Mouse (Mus musculus) hindbrain, embryonic 13.5 days (tissue): ENCODE measurements around the gene Ifnz. TPM values are rescaled to one million over a fixed set of nuclear protein-coding genes. Genes with fewer than 3 reads are reported as not detected.
"Not testable (repeated sequence)": the region's sequence is repeated elsewhere in the genome, so short reads cannot be mapped to it uniquely, and the experiment has no call there.

Experiments used
- ATAC-seq: fragments of 200-750 bp; cut with Nextera tagmentation; 2 replicates; pipeline ENCODE4 v1.8.0; 2017; ENCODE audit warnings: moderate TSS enrichment; ENCODE audit not compliant: low FRiP score
- H3K27ac ChIP-seq: fragments of 300-500 bp; sonication (generic); 2 replicates; pipeline ENCODE4 v1.5.1; 2015; ENCODE audit warnings: inconsistent platforms, mild to moderate bottlenecking, moderate library complexity
- H3K27me3 ChIP-seq: fragments of 300-500 bp; sonication (generic); 2 replicates; pipeline ENCODE4 v1.6.1; 2015; ENCODE audit warnings: mild to moderate bottlenecking, inconsistent platforms
- H3K36me3 ChIP-seq: fragments of 300-500 bp; sonication (generic); 2 replicates; pipeline ENCODE4 v1.6.1; 2015; ENCODE audit warnings: mild to moderate bottlenecking, inconsistent platforms
- H3K4me1 ChIP-seq: fragments of 300-500 bp; sonication (generic); replicated peaks from 2 replicates; pipeline ENCODE4 v1.6.1; 2015; ENCODE audit warnings: inconsistent platforms
- H3K4me2 ChIP-seq: fragments of 300-500 bp; sonication (generic); 2 replicates; pipeline ENCODE4 v1.6.1; 2015; ENCODE audit warnings: inconsistent platforms, mild to moderate bottlenecking, moderate library complexity
- H3K4me3 ChIP-seq: fragments of 300-500 bp; sonication (generic); 2 replicates; pipeline ENCODE4 v1.5.1; 2015; ENCODE audit warnings: mild to moderate bottlenecking, inconsistent platforms
- H3K9ac ChIP-seq: fragments of 300-500 bp; sonication (generic); 2 replicates; pipeline ENCODE4 v1.6.1; 2015; ENCODE audit warnings: mild to moderate bottlenecking, inconsistent platforms
- H3K9me3 ChIP-seq: fragments of 300-500 bp; sonication (generic); 2 replicates; pipeline ENCODE4 v1.6.1; 2016; ENCODE audit warnings: inconsistent platforms
- WGBS: fragments of 180-500 bp; shearing (Covaris S2); methylation state at CpG from one replicate; pipeline ENCODE4 v1.1.7; 2015; 5-methylcytosine and 5-hydroxymethylcytosine counted together
- polyA plus RNA-seq: library from polyadenylated mRNA; unstranded; fragments of >200 nt; fragmentation: Nextera tagmentation; extraction: Ambion mirVana; gene quantifications from 2 replicates; pipeline ENCODE4 v1.2.1, GENCODE M21; 2015

The Ifnz gene
- polyA plus RNA-seq, 1 experiment from 2014 or later: not detected

- WGBS: no CpG with 5 or more reads among the region's 28 CpGs
- H3K27me3 ChIP-seq, ATAC-seq, H3K27ac ChIP-seq, H3K4me1 ChIP-seq, H3K36me3 ChIP-seq, H3K9ac ChIP-seq, H3K4me2 ChIP-seq, H3K4me3 ChIP-seq, H3K9me3 ChIP-seq: not testable (repeated sequence)
Measured at GRCm38 (mm10) chr4:88797097-88797496, 15.2 kb downstream of the Ifnz start, which contains the start of gene Gm13279. Gm13279 (plus strand) TSS chr4:88797397.

- H3K27me3 ChIP-seq, H3K4me3 ChIP-seq, H3K27ac ChIP-seq, ATAC-seq, H3K36me3 ChIP-seq, H3K4me1 ChIP-seq, H3K9ac ChIP-seq, H3K9me3 ChIP-seq, H3K4me2 ChIP-seq: not testable (repeated sequence)
- 24% methylated on average over 5 of the region's 7 CpGs for WGBS
Measured at GRCm38 (mm10) chr4:88799365-88799764, 17.4 kb downstream of the Ifnz start, which contains the start of gene Gm13285. Gm13285 (plus strand) TSS chr4:88799665.

GRCm38 (mm10) chr4:88802954-88803353, 21.0 kb downstream of the Ifnz start, which contains the start of gene Gm13287:
Gm13287 (plus strand) TSS chr4:88803254.
- not testable (repeated sequence) for H3K27ac ChIP-seq, H3K36me3 ChIP-seq, H3K4me2 ChIP-seq, H3K9me3 ChIP-seq, H3K4me3 ChIP-seq, H3K27me3 ChIP-seq, ATAC-seq, H3K4me1 ChIP-seq, H3K9ac ChIP-seq
- WGBS: no CpG with 5 or more reads among the region's 29 CpGs

- H3K9ac ChIP-seq, H3K9me3 ChIP-seq, H3K27me3 ChIP-seq, H3K36me3 ChIP-seq, H3K4me1 ChIP-seq, H3K27ac ChIP-seq, ATAC-seq: not testable (repeated sequence)
- Histone ChIP-seq H3K4me2 (peak within 1 kb of the TSS; percentile 48), H3K4me3 (peak within 1 kb of the TSS; percentile 22; the same call in 1 of the 2 replicates)
- no CpG with 5 or more reads among the region's 8 CpGs for WGBS
Measured at GRCm38 (mm10) chr4:88805231-88805630, 23.3 kb downstream of the Ifnz start, which contains the start of gene Gm13288. Gm13288 (plus strand) TSS chr4:88805531.

GRCm38 (mm10) chr4:88805761-88806160, 23.8 kb downstream of the Ifnz start:
- H3K27ac ChIP-seq, H3K36me3 ChIP-seq, ATAC-seq, H3K9ac ChIP-seq, H3K4me1 ChIP-seq, H3K27me3 ChIP-seq, H3K9me3 ChIP-seq: not testable (repeated sequence)
- peak overlapping the region; percentile 22; the same call in 1 of the 2 replicates for H3K4me3 ChIP-seq
- WGBS: 2% methylated on average over 12 of the region's 34 CpGs
- peak overlapping the region; percentile 48 for H3K4me2 ChIP-seq

- Histone ChIP-seq H3K4me1 (no peaks in the 10 kb centered on the region), H3K9ac (no peak within 1 kb of the TSS), H3K9me3 (no peaks in the 10 kb centered on the region), H3K27me3 (no peaks in the 10 kb centered on the region), H3K4me3 (no peak within 1 kb of the TSS), H3K27ac (no peak within 1 kb of the TSS), H3K36me3 (no peaks in the 10 kb centered on the region), H3K4me2 (no peak within 1 kb of the TSS)
- no peak for ATAC-seq
- WGBS: 74% methylated on average over 3 of the region's 3 CpGs
Measured at GRCm38 (mm10) chr4:88815928-88816327, 34.0 kb downstream of the Ifnz start, which contains the start of gene Ifna7. Ifna7 (plus strand) TSS chr4:88816228.

- H3K9me3 ChIP-seq: no peaks in the 10 kb centered on the region
- no peak within 1 kb of the TSS for H3K9ac ChIP-seq
- no peak for ATAC-seq
Measured at GRCm38 (mm10) chr4:88819659-88820058, 37.7 kb downstream of the Ifnz start, which contains the start of gene Ifna11. Ifna11 (plus strand) TSS chr4:88819959.

GRCm38 (mm10) chr4:88822995-88823394, 41.1 kb downstream of the Ifnz start:
- Histone ChIP-seq H3K4me3 (no peak overlapping the region), H3K4me2 (no peak overlapping the region), H3K9ac (no peak overlapping the region), H3K27me3 (no peaks in the 10 kb centered on the region), H3K9me3 (no peaks in the 10 kb centered on the region), H3K36me3 (no peaks in the 10 kb centered on the region), H3K27ac (no peak overlapping the region), H3K4me1 (no peaks in the 10 kb centered on the region)
- WGBS: 26% methylated on average over 4 of the region's 4 CpGs
- no peak for ATAC-seq

More at GRCm38 (mm10) chr4:88819659-88820058, 37.7 kb downstream of the Ifnz start, which contains the start of gene Ifna11:
- H3K4me3 ChIP-seq: no peak within 1 kb of the TSS
- H3K36me3 ChIP-seq: no peaks in the 10 kb centered on the region
- H3K27ac ChIP-seq: no peak within 1 kb of the TSS
- no peak within 1 kb of the TSS for H3K4me2 ChIP-seq
- WGBS: 97% methylated on average over 1 of the region's 1 CpGs
- no peaks in the 10 kb centered on the region for H3K27me3 ChIP-seq
- no peaks in the 10 kb centered on the region for H3K4me1 ChIP-seq

GRCm38 (mm10) chr4:88827116-88827515, 45.2 kb downstream of the Ifnz start, which contains the start of gene Ifna6:
Ifna6 (plus strand) TSS chr4:88827416.
- not testable (repeated sequence) for H3K4me2 ChIP-seq, H3K27me3 ChIP-seq, H3K4me3 ChIP-seq, H3K4me1 ChIP-seq, H3K36me3 ChIP-seq, ATAC-seq, H3K9me3 ChIP-seq, H3K27ac ChIP-seq, H3K9ac ChIP-seq

- 23% methylated on average over 4 of the region's 4 CpGs for WGBS
- Histone ChIP-seq H3K4me3 (no peak overlapping the region), H3K27me3 (no peaks in the 10 kb centered on the region), H3K9ac (no peak overlapping the region), H3K4me2 (no peak overlapping the region), H3K4me1 (no peaks in the 10 kb centered on the region), H3K27ac (no peak overlapping the region), H3K36me3 (no peaks in the 10 kb centered on the region), H3K9me3 (no peaks in the 10 kb centered on the region)
- no peak for ATAC-seq
Measured at GRCm38 (mm10) chr4:88830523-88830922, 48.6 kb downstream of the Ifnz start.

Other genes starting within 250 kb of the Ifnz start
- gene Ifna15, start 223.9 kb upstream of the Ifnz start, polyA plus RNA-seq: not detected in 2 replicates
- not detected in 2 replicates for gene Ifna14, start 210.3 kb upstream of the Ifnz start, polyA plus RNA-seq
- not detected in 2 replicates for gene Ifna9, start 189.7 kb upstream of the Ifnz start, polyA plus RNA-seq
- gene Ifna12, start 178.8 kb upstream of the Ifnz start, polyA plus RNA-seq: not detected in 2 replicates
- gene C87499, start 147.7 kb upstream of the Ifnz start, polyA plus RNA-seq: not detected in 2 replicates
- not detected in 2 replicates for gene Ifna13, start 137.7 kb upstream of the Ifnz start, polyA plus RNA-seq
- gene Ifna16, start 105.2 kb upstream of the Ifnz start, polyA plus RNA-seq: not detected in 2 replicates
- not detected in 2 replicates for gene Ifna2, start 98.2 kb upstream of the Ifnz start, polyA plus RNA-seq
- gene Ifnab, start 90.8 kb upstream of the Ifnz start, polyA plus RNA-seq: not detected in 2 replicates
- 1.6 and 2.6 TPM in 2 replicates for gene Gm26566, start 60.3 kb upstream of the Ifnz start, polyA plus RNA-seq
- gene Klhl9, start 59.7 kb upstream of the Ifnz start, polyA plus RNA-seq: 129 and 130 TPM in 2 replicates
- not detected in 2 replicates for gene Gm13271, start 27.3 kb upstream of the Ifnz start, polyA plus RNA-seq
- gene Gm13283, start 22.0 kb upstream of the Ifnz start, polyA plus RNA-seq: 0.22 TPM in 1 of 2 replicates, not detected in the other
- 0.22 TPM in 1 of 2 replicates, not detected in the other for gene Gm13290, start 8.3 kb upstream of the Ifnz start, polyA plus RNA-seq
- not detected in 2 replicates for gene Gm13289, start 5.2 kb upstream of the Ifnz start, polyA plus RNA-seq
- not detected in 2 replicates for gene Gm13272, start 2.3 kb upstream of the Ifnz start, polyA plus RNA-seq
- not detected in 2 replicates for gene Gm13276, start 3.6 kb downstream of the Ifnz start, polyA plus RNA-seq
- not detected in 2 replicates for gene Gm13277, start 6.5 kb downstream of the Ifnz start, polyA plus RNA-seq
- gene Gm13278, start 9.4 kb downstream of the Ifnz start, polyA plus RNA-seq: not detected in 2 replicates
- not detected in 2 replicates for gene Gm13275, start 12.4 kb downstream of the Ifnz start, polyA plus RNA-seq
- not detected in 2 replicates for gene Gm13279, start 15.3 kb downstream of the Ifnz start, polyA plus RNA-seq
- gene Gm13285, start 17.5 kb downstream of the Ifnz start, polyA plus RNA-seq: not detected in 2 replicates
- gene Gm13287, start 21.1 kb downstream of the Ifnz start, polyA plus RNA-seq: not detected in 2 replicates
- not detected in 2 replicates for gene Gm13288, start 23.4 kb downstream of the Ifnz start, polyA plus RNA-seq
- gene Ifna7, start 34.1 kb downstream of the Ifnz start, polyA plus RNA-seq: not detected in 2 replicates
- gene Ifna11, start 37.8 kb downstream of the Ifnz start, polyA plus RNA-seq: not detected in 2 replicates
- gene Ifna6, start 45.3 kb downstream of the Ifnz start, polyA plus RNA-seq: not detected in 2 replicates
- not detected in 2 replicates for gene Ifna5, start 53.4 kb downstream of the Ifnz start, polyA plus RNA-seq
- gene Ifna4, start 59.7 kb downstream of the Ifnz start, polyA plus RNA-seq: not detected in 2 replicates
- not detected in 2 replicates for gene Ifna1, start 68.0 kb downstream of the Ifnz start, polyA plus RNA-seq
- gene Ifne, start 98.1 kb downstream of the Ifnz start, polyA plus RNA-seq: not detected in 2 replicates